Mouse (Mus musculus) gastrocnemius, adult 2 months (tissue): ENCODE results near the gene D8Ertd738e. TPM values are rescaled to one million over a fixed set of nuclear protein-coding genes. Genes with fewer than 3 reads are reported as not detected.

Experiments
- DNase-seq: peaks from one replicate; pipeline ENCODE4 v3.0.0; 2022
- H3K27ac ChIP-seq: fragments of 200-600 bp; 2 replicates; pipeline ENCODE4 v1.8.1; 2022; ENCODE audit warnings: mild to moderate bottlenecking
- H3K4me3 ChIP-seq: fragments of 200-600 bp; 2 replicates; pipeline ENCODE4 v1.8.1; 2022; ENCODE audit warnings: mild to moderate bottlenecking, moderate library complexity
- CTCF ChIP-seq: fragments of 200-600 bp; IDR thresholded peaks from 2 replicates; pipeline ENCODE4 v1.8.1; 2022; ENCODE audit warnings: antibody characterized with exemption, mild to moderate bottlenecking, moderate library complexity
- intact Hi-C: fragments of 180-260 bp; cut with DNase I; formaldehyde crosslinking; loops from one replicate; pipeline ENCODE4 v1.15.1; 2025
- total RNA-seq, 2 experiments: library from RNA; stranded (reverse); gene quantifications; 2 replicates each; pipeline ENCODE4 v1.2.3; 2021

The D8Ertd738e gene
- total RNA-seq, 2 experiments from 2014 or later: 187 to 222 TPM

GRCm38 (mm10) chr8:84269950-84270773 is 20.6 kb upstream of the D8Ertd738e start, which contains the start of gene Ccdc130:
Gene Ccdc130, minus strand, starts transcription at chr8:84270380.
- intact Hi-C loops: no loop called here

GRCm38 (mm10) chr8:84261098-84261497 is 11.6 kb upstream of the D8Ertd738e start:
- peak; percentile 7 for DNase-seq
- TF ChIP-seq CTCF: no peak
- Histone ChIP-seq H3K27ac (no peak overlapping the region), H3K4me3 (no peak overlapping the region)
- intact Hi-C loops: no loop called here

More at GRCm38 (mm10) chr8:84269950-84270773, 20.6 kb upstream of the D8Ertd738e start, which contains the start of gene Ccdc130:
- no peak for TF ChIP-seq CTCF
- H3K4me3 ChIP-seq: peak within 1 kb of the TSS; percentile 84
- peak within 1 kb of the TSS; percentile 94 for H3K27ac ChIP-seq
- DNase-seq: peak; percentile 100

GRCm38 (mm10) chr8:84256822-84257610 is 7.5 kb upstream of the D8Ertd738e start, which contains the start of gene Mri1:
Gene Mri1, minus strand, starts transcription at chr8:84257326.
- Histone ChIP-seq H3K27ac (peak within 1 kb of the TSS; percentile 97), H3K4me3 (peak within 1 kb of the TSS; percentile 82)
- peak; percentile 14; the same call in 1 of the 2 replicates for TF ChIP-seq CTCF
- peak; percentile 92 for DNase-seq
- intact Hi-C loops: no loop called here

GRCm38 (mm10) chr8:84256458-84256821 is 6.9 kb upstream of the D8Ertd738e start:
- H3K27ac ChIP-seq: peak overlapping the region; percentile 97
- intact Hi-C loops: no loop called here

GRCm38 (mm10) chr8:84255858-84256257 is 6.3 kb upstream of the D8Ertd738e start:
- peak overlapping the region; percentile 97 for H3K27ac ChIP-seq
- DNase-seq: no peak
- TF ChIP-seq CTCF: no peak
- peak overlapping the region; percentile 82 for H3K4me3 ChIP-seq
- intact Hi-C loops: no loop called here

More at GRCm38 (mm10) chr8:84256458-84256821, 6.9 kb upstream of the D8Ertd738e start:
- H3K4me3 ChIP-seq: peak overlapping the region; percentile 82
- DNase-seq: no peak
- TF ChIP-seq CTCF: no peak

- TF ChIP-seq CTCF: no peak
- Histone ChIP-seq H3K27ac (no peak overlapping the region), H3K4me3 (no peak overlapping the region)
- no peak for DNase-seq
- intact Hi-C loops: no loop called here
These were observed 7.7 kb downstream of the D8Ertd738e start for GRCm38 (mm10) chr8:84241821-84242220.

GRCm38 (mm10) chr8:84241167-84241566 is 8.4 kb downstream of the D8Ertd738e start:
- H3K27ac ChIP-seq: peak overlapping the region; percentile 58

GRCm38 (mm10) chr8:84237542-84238229 is 11.8 kb downstream of the D8Ertd738e start:
- Histone ChIP-seq H3K4me3 (peak overlapping the region; percentile 83), H3K27ac (peak overlapping the region; percentile 91)
- DNase-seq: no peak
- no peak for TF ChIP-seq CTCF
- intact Hi-C loops: no loop called here

More at GRCm38 (mm10) chr8:84241167-84241566, 8.4 kb downstream of the D8Ertd738e start:
- intact Hi-C loops: no loop called here
- no peak for DNase-seq
- no peak overlapping the region for H3K4me3 ChIP-seq
- TF ChIP-seq CTCF: no peak

- peak; percentile 97 for DNase-seq
- peak within 1 kb of the TSS; percentile 83 for H3K4me3 ChIP-seq
- H3K27ac ChIP-seq: peak within 1 kb of the TSS; percentile 96
- intact Hi-C loops: no loop called here
- no peak for TF ChIP-seq CTCF
These were observed 12.5 kb downstream of the D8Ertd738e start, which contains the start of gene Zswim4 for GRCm38 (mm10) chr8:84236998-84237473. Gene Zswim4, minus strand, starts transcription at chr8:84237055.

- peak; percentile 5; the same call in 1 of the 2 replicates for TF ChIP-seq CTCF
- DNase-seq: no peak
- intact Hi-C loops: no loop called here
- peak overlapping the region; percentile 96 for H3K27ac ChIP-seq
- H3K4me3 ChIP-seq: peak overlapping the region; percentile 83
These were observed 13.0 kb downstream of the D8Ertd738e start for GRCm38 (mm10) chr8:84236410-84236997.

- peak overlapping the region; percentile 96 for H3K27ac ChIP-seq
- peak overlapping the region; percentile 83 for H3K4me3 ChIP-seq
- DNase-seq: peak; percentile 40
- intact Hi-C loops: no loop called here
- no peak for TF ChIP-seq CTCF
These were observed 13.6 kb downstream of the D8Ertd738e start for GRCm38 (mm10) chr8:84235746-84236409.
